ENCODE assay signal across 11 mouse cellular contexts in genomic region chr5:103746561-103747085, GRCm38 (mm10). TPM values are rescaled to one million over a fixed set of nuclear protein-coding genes. Genes with fewer than 3 reads are reported as not detected.
DNase-seq lines count a peak whose midpoint lies in the region; ATAC-seq lines count a peak whose summit lies in the region.
"Had no signal": no experiment of that assay in that cellular context is flagged by ENCODE, and none has a peak within 500 bp of the region (broad histone marks: within the 10 kb centered on the region; RNA-seq: fewer than 3 reads in every experiment).

No protein-coding gene starts in this region.

- peak; percentile 85 for DNase-seq in heart, adult 11 months
- no peak for DNase-seq in heart, postnatal 4 days
- peak; percentile 71 for DNase-seq in CD4-positive helper T cell, adult 2 months (ENCODE audit: low read depth, low spot score)
- DNase-seq in gastrocnemius, adult 8-10 months (ENCODE audit: low spot score in 2 of 2) = no peak
- DNase-seq in cerebellum, adult 9-11 months = no peak
- no peak for DNase-seq in cerebellum, adult 11-12 months
- DNase-seq: cerebellum, adult 9-10 months; lung, postnatal 4 days had no signal

- peak; percentile 68 to 77 for ATAC-seq in hematopoietic stem cell, adult 5-6 weeks (replicated peaks in 1 of 2; ENCODE audit: insufficient read depth in 1 of 2, low FRiP score in 2 of 2, low TSS enrichment in 1 of 2, low read depth in 1 of 2, poor library complexity in 2 of 2, severe bottlenecking in 2 of 2)
- ATAC-seq in megakaryocyte progenitor cell, adult 5-6 weeks (replicated peaks; ENCODE audit: poor library complexity) = peak; percentile 67
- ATAC-seq: midbrain, embryonic 16.5 days had no signal

RNA-seq across cellular contexts. Expression of gene Aff1, which starts 54.4 kb away (rescaled TPM):
- total RNA-seq in heart, postnatal 4 days (2021) = 10 to 100 TPM; 38.3 to 39.9 TPM
- 19.7 and 39.0 TPM in 2 replicates for total RNA-seq in hematopoietic stem cell, adult 5-6 weeks (2017)
- total RNA-seq in megakaryocyte progenitor cell, adult 5-6 weeks (2015) = 78.6 and 86.8 TPM in 2 replicates
- 34.1 and 44.3 TPM in 2 replicates for total RNA-seq in megakaryocyte progenitor cell, adult 5-6 weeks (2017)
- 10 to 100 TPM; 33.8 to 47.9 (median 40.8) TPM for total RNA-seq in gastrocnemius, adult 8-10 months (2022)

Comparison
In these comparisons a context has a peak if more than half of its experiments do, and no peak if none do; other contexts are left out.
1. DNase-seq: peak in heart, adult 11 months (single experiment) and CD4-positive helper T cell, adult 2 months (single experiment); none in heart, postnatal 4 days (single experiment), gastrocnemius, adult 8-10 months (0 of 2), cerebellum, adult 9-11 months (single experiment) and cerebellum, adult 11-12 months (single experiment).